Mouse (Mus musculus) left cerebral cortex, adult 8-10 months (tissue): ENCODE data around the gene Igfbp2. TPM values are rescaled to one million over a fixed set of nuclear protein-coding genes. Genes with fewer than 3 reads are reported as not detected.

Source experiments
- DNase-seq, 2 experiments: peaks; one replicate each; pipeline ENCODE4 v3.0.0; 2022; ENCODE audit warnings: low spot score in 2 of 2
- total RNA-seq, 4 experiments: library from RNA; stranded (reverse); gene quantifications; 2 replicates each; pipeline ENCODE4 v1.2.4; 2022

Igfbp2 gene
- total RNA-seq, 4 experiments from 2014 or later, result 49.5 to 63.9 (median 56.1) TPM

DNA sequence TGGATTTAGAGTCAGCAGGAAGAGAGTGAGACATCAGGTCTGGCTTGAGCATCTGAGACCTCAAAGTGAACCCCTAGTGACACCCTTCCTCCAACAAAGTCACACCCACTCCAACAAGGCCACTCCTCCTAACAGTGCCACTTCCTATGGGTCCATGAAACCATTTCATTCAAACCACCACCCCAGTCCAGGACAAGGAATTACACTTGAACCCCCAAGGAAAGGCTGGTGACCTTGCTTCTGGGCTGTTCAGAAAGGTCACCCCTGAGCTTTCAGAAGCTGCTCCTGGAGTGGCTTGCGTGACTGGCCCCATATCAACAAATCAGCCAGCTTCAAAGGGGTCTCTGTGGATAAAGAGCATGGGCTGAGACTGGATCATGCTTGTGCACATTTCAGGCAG is 29.5 kb downstream of the Igfbp2 start:
- no peak for DNase-seq

DNA sequence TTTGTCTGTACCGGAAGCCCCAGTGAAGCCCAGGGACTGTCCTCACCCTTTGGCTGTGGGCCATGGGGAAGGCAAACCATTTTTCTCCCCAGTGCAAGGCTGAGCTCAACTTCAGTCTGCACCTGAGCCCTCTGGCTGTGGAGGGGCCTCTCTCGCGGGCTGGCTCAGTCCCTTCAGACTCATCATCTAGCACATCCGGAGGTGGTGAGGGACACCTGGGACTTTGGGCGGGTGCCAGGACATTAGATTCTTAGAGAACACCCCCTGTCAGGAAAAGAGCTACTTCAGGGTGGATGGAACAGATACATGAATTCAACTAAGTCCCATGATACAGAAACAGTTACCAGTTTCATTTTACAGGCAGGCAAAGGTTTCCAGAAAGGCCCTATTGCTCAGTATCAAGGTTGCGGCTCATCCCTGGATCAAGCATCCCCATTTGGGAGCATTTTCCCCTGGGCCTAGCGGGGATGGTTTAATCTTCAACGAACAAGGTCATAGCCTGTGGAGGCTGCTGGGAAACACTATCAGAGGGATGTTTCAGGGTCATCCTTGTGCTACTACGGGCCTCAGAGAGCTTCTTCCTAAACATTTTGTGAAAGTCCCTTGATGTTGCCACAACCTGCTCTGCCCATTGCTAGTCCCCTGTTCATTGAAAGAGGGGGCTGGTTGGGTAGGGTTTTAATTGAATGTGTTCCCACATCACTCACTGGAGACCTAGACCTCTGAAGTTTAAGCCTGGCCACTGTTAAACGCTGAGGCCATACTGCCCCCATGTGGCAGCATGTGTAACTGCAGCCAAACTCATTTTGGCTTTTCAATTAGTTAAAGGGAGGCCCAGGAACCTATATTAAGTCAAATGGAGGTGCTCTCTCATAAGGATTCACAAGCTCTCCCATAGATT is 30.3 kb downstream of the Igfbp2 start:
- DNase-seq, result peak in 1 of 2 experiments; percentile 46

DNA sequence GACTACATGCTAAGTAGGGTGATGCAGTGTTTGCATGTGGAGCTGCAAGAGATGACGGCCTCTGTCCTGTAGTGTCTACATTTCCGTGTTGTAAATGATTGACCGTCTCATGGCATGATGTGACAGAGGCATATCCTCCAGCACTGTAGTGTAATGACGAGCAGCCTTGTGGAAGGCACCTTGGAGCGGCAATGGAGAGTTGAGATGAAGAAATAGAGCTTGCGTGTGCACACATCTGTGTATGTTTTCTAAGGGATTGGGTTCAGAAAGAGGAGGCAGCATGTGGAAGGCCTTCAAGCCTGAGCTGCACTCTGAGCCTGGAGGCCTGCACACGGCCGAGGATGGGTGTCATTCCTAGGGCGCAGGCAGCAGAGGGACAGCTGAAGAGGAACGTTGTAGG is 31.4 kb downstream of the Igfbp2 start:
- no peak for DNase-seq

DNA sequence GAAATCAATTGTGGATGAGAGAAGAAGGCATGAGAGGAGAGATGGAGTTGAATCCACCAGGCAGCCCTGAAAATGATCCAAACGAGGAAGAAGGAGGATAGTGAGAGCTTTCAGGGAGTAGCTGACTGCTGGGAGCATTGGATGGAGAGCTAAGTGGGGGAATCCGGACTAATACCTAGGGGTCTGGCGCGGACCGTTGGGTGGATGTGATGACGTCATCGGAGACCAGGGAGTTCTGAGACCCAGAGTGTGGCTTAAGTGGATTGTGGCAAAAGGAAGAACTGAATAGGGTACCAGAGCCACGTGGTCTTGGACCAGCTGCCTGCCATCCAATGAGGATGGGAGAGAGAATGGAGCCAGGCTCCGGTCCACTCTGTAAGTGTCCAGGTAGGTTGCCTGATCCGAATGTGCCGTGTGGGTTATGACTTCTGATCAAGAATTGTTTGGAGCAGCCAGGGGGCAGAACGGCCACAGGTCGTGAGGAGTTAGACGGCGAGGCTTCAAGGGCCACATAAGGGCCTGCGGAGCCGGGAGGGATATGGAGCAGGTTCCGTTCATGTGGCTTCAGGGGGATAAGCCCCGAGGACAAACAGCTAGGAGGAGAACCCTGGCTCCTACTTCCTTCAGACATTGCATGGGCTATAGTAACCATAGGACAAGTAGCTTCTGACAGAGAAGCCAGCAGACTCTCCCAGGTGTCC is 32.1 kb downstream of the Igfbp2 start:
- no peak for DNase-seq

DNA sequence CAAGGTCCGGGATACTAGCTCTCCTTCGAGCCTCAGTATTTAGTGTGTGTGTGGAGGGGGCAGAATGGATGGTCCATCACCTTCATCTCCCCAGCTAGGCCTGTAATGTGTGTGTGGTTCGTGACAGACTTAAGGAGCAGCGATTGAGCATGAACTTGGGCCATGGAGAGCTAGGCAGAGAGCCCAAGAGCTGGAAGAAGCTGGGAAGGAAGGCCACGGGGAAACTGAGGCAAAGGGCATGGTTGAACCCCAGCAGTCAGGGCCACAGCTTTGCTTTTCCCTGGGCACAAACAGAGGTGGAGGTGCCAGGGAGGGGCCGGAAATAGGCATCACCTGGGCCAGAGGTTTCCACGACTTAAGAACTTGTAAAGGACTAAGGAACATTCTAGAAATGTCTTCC is 32.8 kb downstream of the Igfbp2 start:
- DNase-seq, result no peak

DNA sequence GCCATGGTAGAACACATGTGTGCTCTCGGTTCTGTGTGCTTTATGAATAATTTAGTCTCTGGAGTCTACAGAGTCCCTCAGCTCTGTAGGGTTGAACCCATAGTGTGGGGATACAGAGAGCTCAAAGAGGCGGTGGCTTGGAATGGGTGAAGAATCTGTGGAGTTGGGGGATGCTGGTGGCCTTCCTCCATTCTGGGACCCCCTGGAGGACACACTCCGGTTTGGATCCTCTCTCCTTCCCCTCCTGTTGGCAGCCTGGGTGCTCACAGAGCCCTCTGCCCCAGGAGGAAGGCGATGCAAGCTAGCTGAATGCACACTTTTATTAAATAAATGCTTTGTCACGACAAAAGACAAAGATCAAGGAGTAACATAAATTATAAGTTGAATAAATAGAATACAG is 33.3 kb downstream of the Igfbp2 start:
- DNase-seq, result no peak

DNA sequence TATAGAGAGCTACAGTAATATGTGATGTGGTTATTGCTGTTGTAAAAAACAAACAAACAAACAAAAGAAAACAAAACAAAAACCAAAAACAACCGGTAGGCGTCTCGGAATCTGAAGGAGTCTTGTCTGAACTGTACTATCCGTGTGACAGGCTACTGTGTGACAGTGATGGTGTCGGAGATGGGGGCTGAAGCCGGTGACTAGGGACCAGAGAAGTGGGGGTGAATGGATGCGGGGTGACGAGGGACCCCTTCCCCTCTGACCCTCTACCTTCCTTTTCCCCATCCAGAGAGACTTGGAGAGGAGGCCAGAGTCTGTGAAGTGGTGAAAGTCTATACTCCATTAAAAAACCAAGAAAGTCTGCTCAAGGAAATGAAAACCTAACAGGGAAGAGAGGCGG is 34.0 kb downstream of the Igfbp2 start:
- DNase-seq, result no peak

DNA sequence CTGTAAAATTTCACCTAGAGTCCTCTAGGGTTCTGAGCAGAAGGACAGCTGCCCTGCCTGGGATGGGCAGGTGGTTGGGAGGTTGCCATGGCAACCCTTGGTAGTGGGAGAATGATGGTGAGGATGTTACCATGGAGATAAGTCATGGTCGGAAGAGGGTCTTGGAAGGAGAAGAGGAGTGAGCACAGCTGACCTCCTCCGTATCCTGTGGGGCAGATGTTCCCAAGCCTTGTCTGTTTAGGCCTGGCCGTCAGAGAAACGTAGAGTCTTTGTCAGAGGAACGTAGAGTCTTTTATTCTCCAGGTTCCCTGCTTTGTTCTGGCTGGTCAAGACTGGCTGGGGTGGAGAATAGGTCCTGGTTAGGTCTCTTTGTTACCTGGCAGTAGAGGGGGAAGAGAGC is 34.6 kb downstream of the Igfbp2 start:
- DNase-seq, result no peak

DNA sequence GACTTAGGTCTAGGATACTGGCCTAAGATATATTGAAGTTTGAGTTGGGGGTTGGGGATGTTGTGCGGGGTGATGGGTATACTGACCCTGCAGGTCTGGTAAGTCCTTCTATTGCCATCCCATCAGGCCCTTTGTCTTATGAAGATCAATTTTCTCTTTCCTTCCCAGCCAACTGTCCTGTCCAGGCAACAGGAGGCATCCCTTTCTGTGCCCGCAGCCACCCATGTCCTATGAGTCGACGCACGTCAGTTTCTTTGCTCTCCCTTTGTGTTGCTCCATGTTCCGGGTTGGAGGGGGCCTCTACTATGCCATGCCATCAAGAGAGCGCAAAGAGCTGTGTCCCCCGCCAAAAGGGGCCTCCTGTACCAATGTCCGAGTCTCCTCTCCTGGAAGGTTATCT is 35.7 kb downstream of the Igfbp2 start:
- DNase-seq, result no peak

DNA sequence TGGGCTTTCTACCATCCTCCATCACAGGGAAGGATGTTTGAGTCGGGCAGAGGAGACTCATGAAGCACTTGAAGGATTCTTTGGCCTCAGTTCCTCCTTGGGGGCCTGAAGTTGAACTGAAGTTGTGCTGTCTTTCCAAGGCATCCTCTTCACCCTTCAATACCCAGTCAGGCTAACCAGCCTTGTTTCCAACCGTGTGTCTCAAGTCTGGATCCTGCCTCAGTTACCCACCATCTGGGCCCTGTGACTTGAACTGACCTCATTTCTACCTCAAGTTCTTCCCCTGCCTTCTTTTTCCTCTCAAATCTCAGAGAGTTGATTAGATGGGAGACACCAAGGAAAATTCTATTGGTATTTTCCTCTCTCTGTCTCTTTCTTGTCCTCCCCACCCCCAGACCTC is 36.2 kb downstream of the Igfbp2 start:
- DNase-seq, result no peak

DNA sequence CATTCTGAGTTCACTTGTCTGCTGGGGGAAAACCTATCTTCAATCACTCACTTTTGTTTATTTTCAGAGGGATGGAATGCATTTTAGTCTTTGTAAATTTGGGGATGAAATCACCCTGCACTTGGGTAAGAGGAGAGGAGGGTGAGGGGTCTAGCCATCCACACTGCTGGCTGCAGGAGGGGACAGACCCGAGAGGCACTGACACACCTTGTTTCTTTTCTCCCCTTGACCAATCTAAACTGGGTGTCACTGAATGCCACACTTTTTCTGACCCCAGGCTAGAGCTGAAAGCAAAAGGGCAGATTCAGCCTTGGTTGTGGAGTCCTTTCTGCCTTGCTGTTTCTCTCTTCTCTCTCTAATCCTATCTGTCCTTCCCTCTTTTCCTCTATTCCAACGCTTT is 37.4 kb downstream of the Igfbp2 start:
- no peak for DNase-seq

DNA sequence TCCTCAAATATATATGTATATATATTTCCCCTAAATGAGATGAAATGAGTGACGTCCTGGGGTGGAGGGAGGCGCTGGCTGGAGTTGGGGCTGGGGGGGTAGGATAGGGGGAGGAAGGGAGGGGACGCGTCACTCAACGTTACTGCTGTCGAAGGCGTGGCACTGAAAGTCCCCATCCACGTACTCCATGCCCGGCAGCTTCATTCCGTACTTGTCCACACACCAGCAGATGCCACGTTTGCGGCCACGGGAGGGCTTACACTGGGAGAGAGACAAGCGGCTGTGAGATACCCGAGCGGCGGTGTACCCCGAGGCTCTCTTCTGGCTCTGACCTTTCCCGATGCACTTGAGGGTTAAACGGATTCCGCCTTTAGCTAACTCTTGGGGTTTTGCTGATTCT is 37.9 kb downstream of the Igfbp2 start:
- DNase-seq, result no peak

DNA sequence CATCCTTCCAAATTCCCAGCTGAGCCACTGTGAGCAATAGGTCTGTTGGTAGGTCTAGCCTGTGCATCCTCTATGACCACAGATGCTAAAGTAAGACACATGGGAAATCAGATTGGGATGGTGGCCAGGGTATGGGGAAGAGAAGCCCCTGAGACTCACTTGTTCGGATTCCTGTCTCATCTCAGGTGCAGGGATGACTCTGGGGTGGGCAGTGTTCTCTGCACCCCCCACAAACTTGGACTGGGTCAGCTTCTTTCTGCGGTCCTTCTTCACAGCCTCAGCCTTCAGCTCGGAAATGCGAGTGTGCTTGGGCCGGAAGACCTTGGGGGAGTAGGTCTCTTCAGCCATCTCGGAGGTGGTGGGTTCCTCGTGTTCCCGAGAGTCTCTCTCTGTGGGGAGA is 39.4 kb downstream of the Igfbp2 start:
- DNase-seq, result no peak

DNA sequence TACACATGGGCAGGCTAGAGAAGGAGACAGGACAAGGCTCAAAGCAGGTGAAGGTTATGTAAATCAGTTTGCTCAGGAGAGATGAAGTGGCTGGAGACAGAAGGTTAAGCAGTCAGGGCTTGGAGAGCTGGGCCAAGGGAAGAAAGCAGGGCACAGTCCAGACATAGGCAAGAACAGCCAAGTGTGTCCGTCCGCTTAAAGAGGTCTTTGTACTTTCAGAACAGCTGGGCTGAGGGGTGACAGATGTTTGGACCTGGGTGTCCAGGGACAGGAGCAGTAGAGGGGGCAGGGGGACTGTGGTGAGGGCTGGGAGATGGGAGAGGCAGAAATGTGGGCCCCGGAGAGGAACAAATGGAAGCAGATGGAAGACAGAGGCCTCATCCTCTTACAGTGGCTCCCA is 40.0 kb downstream of the Igfbp2 start:
- DNase-seq, result no peak

DNA sequence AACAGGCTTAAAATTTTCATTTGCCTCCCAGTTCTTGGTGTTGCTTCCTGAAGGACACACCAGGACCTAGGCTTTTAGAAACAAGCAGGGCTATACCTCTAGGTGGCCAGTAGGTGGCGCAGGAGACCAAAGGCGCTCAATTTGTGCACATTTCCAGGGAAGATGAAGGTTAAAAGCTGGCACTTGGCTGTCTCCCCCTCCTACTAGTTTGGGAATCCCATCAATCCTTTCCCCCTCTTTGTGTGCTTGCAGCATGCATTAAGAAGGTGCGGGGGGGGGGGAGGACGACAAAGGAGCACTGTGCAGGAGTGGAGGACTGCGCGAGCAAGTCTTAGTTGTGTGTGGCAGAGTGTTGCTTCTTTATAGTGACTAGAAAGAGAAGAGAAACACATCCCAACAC is 41.6 kb downstream of the Igfbp2 start:
- DNase-seq, result peak in 1 of 2 experiments; percentile 57

DNA sequence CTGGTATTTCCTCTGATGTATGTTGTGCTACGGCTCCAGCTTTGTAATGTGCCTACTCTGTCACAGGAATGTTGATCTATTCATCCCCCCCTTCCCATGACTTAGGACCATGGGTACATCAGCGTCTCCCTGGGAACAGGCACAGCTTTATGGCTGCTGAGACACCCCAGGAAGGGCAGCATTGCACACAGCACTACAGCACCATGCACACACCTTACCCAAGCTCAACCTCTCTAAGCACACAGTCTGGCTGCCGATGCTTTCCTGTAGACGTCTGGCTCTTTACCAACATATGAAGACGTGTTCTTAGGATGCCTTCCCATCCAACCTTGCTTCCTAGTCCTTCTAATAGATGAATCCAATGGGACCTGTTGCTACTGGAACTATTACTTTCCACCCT is 42.1 kb downstream of the Igfbp2 start:
- no peak for DNase-seq

DNA sequence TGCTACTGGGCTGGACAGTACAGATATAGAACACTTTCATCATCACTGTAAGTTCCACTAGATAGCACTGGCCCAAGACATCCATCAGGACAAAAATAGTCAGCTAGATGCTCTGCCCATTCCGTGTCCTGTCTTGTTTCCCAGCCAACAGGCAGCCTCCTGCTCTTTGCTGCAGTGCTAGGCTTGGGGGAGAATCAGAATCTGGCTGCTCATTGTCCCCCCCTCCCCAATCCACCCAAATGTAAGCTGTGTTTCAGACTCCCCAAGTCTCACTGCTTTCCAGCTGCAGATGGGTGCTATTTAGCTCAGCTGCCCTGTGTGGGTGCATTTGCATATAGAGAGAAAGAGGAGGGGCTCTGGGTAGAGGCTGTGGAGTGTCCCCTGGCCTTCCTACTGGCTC is 43.0 kb downstream of the Igfbp2 start:
- DNase-seq, result no peak

DNA sequence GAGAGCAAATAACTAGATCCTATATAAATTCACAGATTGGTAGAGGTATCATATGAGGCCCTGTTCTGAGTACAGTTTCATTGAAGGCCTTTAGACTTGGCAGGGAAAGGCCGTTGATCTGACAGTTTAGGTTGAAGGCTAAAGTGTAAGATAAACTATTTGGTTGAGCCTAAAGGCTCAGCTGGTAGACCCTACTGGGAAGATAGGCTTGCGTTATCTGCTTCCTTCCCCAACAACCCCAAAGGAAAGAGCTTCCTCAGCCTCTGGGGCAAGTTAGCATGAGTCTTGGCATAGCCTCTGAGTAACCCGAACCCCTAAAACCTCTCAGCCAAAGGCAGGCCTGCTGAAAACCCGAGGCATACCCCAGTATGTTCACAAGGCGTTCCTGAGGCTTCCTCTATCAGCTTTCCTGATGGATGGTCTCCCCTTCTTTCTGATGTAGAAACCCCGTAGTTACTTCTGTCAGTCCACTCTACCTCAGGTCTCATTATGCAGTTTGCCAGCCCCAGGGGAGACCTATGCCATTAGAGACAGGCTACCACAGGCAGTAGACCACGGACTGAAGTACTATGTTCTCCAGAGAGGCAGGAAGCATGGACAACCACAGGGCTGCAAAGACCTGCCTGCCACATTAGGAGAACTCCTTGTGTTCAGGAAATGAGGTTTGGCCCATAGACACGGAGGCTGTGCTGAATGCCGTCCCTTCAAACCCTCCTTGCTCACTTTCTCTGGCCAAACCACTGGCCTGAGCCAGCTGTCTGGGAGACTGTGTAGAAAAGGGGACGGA is 44.3 kb downstream of the Igfbp2 start:
- DNase-seq, result no peak

DNA sequence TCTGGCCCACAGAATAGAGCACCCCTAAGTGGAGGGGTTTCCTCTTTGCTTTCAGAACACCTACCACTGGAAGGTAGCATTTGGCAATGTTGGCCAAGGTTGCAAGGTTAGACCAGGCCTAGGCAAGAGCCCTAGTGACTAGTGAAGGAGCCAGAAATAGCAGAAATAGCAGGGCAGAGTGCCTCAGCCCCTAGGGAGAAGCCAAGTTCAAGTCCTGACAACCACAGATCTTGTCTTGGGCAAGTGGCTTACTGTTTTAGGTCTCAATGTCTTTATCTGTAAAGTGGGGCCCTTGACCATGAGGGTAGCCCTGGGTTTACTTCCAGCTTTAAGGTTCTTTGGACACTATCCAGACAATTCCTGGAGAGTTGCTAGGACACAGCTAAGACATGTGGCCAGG is 45.0 kb downstream of the Igfbp2 start:
- DNase-seq, result no peak

DNA sequence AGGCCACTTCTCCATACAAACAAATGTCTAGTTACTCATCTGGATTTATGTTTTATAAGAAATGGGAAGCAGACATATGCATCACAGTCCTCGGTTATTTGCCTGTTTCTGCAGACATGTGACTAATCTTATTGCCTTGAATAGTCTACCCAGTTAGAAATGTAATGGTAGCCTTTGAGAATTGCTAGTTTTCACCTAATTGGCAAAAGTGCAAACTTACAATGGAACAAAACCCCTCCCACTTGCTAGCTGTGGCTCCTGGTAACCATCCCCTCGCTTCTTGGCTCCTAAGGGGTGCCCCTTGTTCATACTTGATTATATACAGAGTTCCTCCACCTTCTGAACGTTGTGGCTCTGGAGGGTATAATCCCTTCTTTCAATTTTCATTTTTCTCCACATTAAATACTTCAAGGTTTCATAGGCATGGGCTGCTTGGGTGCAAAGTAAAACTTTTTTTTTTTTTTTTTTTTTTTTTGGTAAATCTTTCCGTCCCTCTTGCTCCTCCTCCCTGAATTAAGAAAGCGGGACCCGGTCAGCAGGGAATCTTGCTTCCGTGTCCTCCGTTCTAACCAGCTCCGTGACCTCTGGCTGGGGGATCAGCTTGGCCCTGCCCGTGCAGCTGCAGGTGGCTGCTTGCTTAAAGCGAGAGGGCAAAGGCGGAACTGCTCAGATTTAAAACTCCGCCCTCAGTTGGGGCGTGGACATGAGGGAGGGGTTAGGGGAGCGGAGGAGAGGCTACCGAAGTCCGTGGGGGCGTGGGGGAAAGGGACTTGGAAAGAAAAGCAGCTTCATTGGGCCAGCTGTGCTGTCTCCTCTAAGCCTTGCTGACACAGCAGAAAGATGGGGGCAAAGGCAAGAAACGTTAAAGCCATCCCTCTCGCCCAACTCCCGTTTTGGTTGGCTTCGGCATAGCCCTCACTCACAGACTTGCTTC is 45.6 kb downstream of the Igfbp2 start:
- peak; percentile 37 to 50 for DNase-seq
